Mouse (Mus musculus) left cerebral cortex, postnatal 36 days (tissue): ENCODE data around the gene Fcf1. TPM values are rescaled to one million over a fixed set of nuclear protein-coding genes. Genes with fewer than 3 reads are reported as not detected.

Source experiments
- total RNA-seq, 2 experiments: library from RNA; stranded (reverse); gene quantifications; 2 replicates each; pipeline ENCODE4 v1.2.3; 2021

Fcf1 gene
- total RNA-seq, 2 experiments from 2014 or later = 30.1 to 34.3 TPM

Other genes with a start within 250 kb of the Fcf1 start
- 10 to 100 TPM; 28.4 to 28.8 TPM for gene Npc2, start 197.7 kb upstream of the Fcf1 start, total RNA-seq
- gene Isca2, start 197.6 kb upstream of the Fcf1 start, total RNA-seq = 10 to 100 TPM; 52.5 to 58.6 TPM
- under 1 TPM; 0.41 to 0.52 TPM for gene Ltbp2, start 94.4 kb upstream of the Fcf1 start, total RNA-seq
- 100 to 1,000 TPM in 1 of 2 experiments, 10 to 100 TPM in 1; 96.2 to 112 TPM for gene Arel1, start within 50 bp of the Fcf1 start, total RNA-seq
- gene Ylpm1, start 25.4 kb downstream of the Fcf1 start, total RNA-seq = 100 to 1,000 TPM in 1 of 2 experiments, 10 to 100 TPM in 1; 94.2 to 141 TPM
- gene Prox2, start 139.9 kb downstream of the Fcf1 start, total RNA-seq = 1 to 10 TPM; 1.8 to 2.8 TPM
- 100 to 1,000 TPM; 144 to 163 TPM for gene Dlst, start 139.9 kb downstream of the Fcf1 start, total RNA-seq
- gene Rps6kl1, start 180.4 kb downstream of the Fcf1 start, total RNA-seq = 10 to 100 TPM; 35.8 to 39.1 TPM
- 1 to 10 TPM; 2.7 to 2.8 TPM for gene Pgf, start 206.9 kb downstream of the Fcf1 start, total RNA-seq
- gene Eif2b2, start 248.6 kb downstream of the Fcf1 start, total RNA-seq = 10 to 100 TPM; 63.0 to 76.6 TPM